Mouse (Mus musculus) MEL (cell line): Measurements from ENCODE around the gene Mtf2.

Source experiments
- BHLHE40 ChIP-seq: IDR thresholded peaks from 2 replicates; pipeline ENCODE4 v1.6.1; 2012; ENCODE audit warnings: low read depth, mild to moderate bottlenecking, inconsistent platforms, low read length, improper control_type of control experiment, borderline replicate concordance
- CHD2 ChIP-seq: IDR thresholded peaks from 2 replicates; pipeline ENCODE4 v1.6.1; 2011; ENCODE audit warnings: low read length, improper control_type of control experiment
- CTCF ChIP-seq, 3 experiments: IDR thresholded peaks in 2 of 3; conservative IDR thresholded peaks in 1 of 3; 2 replicates each; pipeline ENCODE4 v1.5.1; 2011 to 2012; ENCODE audit warnings: low read length in 3 of 3, low read depth in 2 of 3, mild to moderate bottlenecking in 2 of 3, improper control_type of control experiment in 1 of 3, inconsistent platforms in 1 of 3, mixed read lengths in 1 of 3, moderate library complexity in 1 of 3; ENCODE audit not compliant: control insufficient read depth in 1 of 3, insufficient read depth in 1 of 3, poor library complexity in 1 of 3, severe bottlenecking in 1 of 3
- ELF1 ChIP-seq: IDR thresholded peaks from 2 replicates; pipeline ENCODE4 v1.6.1; 2014; ENCODE audit warnings: low read depth, mild to moderate bottlenecking, inconsistent platforms, low read length, improper control_type of control experiment, moderate library complexity
- EP300 ChIP-seq, 2 experiments: IDR thresholded peaks; 2 replicates each; pipeline ENCODE4 v1.6.1; 2011; ENCODE audit warnings: improper control_type of control experiment in 2 of 2, low read length in 2 of 2, low read depth in 1 of 2, mild to moderate bottlenecking in 1 of 2
- GATA1 ChIP-seq: IDR thresholded peaks from 2 replicates; pipeline ENCODE4 v1.6.1; 2011; ENCODE audit warnings: low read depth, low read length, improper control_type of control experiment
- MAX ChIP-seq: IDR thresholded peaks from 2 replicates; pipeline ENCODE4 v1.6.1; 2011; ENCODE audit warnings: low read length, improper control_type of control experiment
- MXI1 ChIP-seq: IDR thresholded peaks from 2 replicates; pipeline ENCODE4 v1.6.1; 2011; ENCODE audit warnings: mild to moderate bottlenecking, low read depth, low read length, improper control_type of control experiment
- POLR2A ChIP-seq, 2 experiments: IDR thresholded peaks; 2 replicates each; pipeline ENCODE4 v1.6.1; 2011 to 2012; ENCODE audit warnings: low read length in 2 of 2, mild to moderate bottlenecking in 2 of 2, control low read depth in 1 of 2, improper control_type of control experiment in 1 of 2, low read depth in 1 of 2, moderate library complexity in 1 of 2; ENCODE audit not compliant: control insufficient read depth in 1 of 2, insufficient read depth in 1 of 2, poor library complexity in 1 of 2
- POLR2AphosphoS2 ChIP-seq: IDR thresholded peaks from 2 replicates; pipeline ENCODE4 v1.6.1; 2011; ENCODE audit warnings: low read length, improper control_type of control experiment
- TAL1 ChIP-seq: IDR thresholded peaks from 2 replicates; pipeline ENCODE4 v1.6.1; 2012; ENCODE audit warnings: mild to moderate bottlenecking, inconsistent platforms, low read length, moderate library complexity, mixed read lengths
- TBP ChIP-seq: IDR thresholded peaks from 2 replicates; pipeline ENCODE4 v1.8.0; 2011; ENCODE audit warnings: low read depth, low read length, improper control_type of control experiment
- UBTF ChIP-seq: IDR thresholded peaks from 2 replicates; pipeline ENCODE4 v1.6.1; 2012; ENCODE audit warnings: low read depth, mild to moderate bottlenecking, inconsistent platforms, low read length, improper control_type of control experiment, moderate library complexity, borderline replicate concordance; ENCODE audit not compliant: insufficient read depth

- no peak for TF ChIP-seq BHLHE40
- no peak for TF ChIP-seq CTCF (IDR thresholded peaks at IDR 0.05 in 2 of 3, conservative IDR thresholded peaks at IDR 0.05 in 1 of 3; ENCODE audit: control insufficient read depth in 1 of 3, insufficient read depth in 1 of 3, low read depth in 2 of 3, low read length in 3 of 3, poor library complexity in 1 of 3, severe bottlenecking in 1 of 3)
- peak; percentile 61; the same call in 1 of the 2 replicates for TF ChIP-seq GATA1
- TF ChIP-seq MAX = no peak
- no peak for TF ChIP-seq CHD2
- no peak for TF ChIP-seq TAL1
- TF ChIP-seq POLR2A (IDR thresholded peaks at IDR 0.05; ENCODE audit: control insufficient read depth in 1 of 2, insufficient read depth in 1 of 2, low read depth in 1 of 2, low read length in 2 of 2, poor library complexity in 1 of 2) = no peak
- TF ChIP-seq EP300 (IDR thresholded peaks at IDR 0.05; ENCODE audit: low read depth in 1 of 2, low read length in 2 of 2) = peak; percentile 69 to 70
- no peak for TF ChIP-seq TBP
- TF ChIP-seq ELF1 = no peak
- TF ChIP-seq POLR2AphosphoS2 = no peak
- no peak for TF ChIP-seq UBTF
- TF ChIP-seq MXI1 = no peak
Observed at GRCm38 (mm10) chr5:108152592-108152991, 87.1 kb downstream of the Mtf2 start.
